Mouse (Mus musculus): ENCODE results near the gene Hist1h4c. TPM values are rescaled to one million over a fixed set of nuclear protein-coding genes. Genes with fewer than 3 reads are reported as not detected.
"Not testable (repeated sequence)": the region's sequence is repeated elsewhere in the genome, so short reads cannot be mapped to it uniquely, and the experiment has no call there.

Gene Hist1h4c
- polyA plus RNA-seq, 1 experiment from 2014 or later, result 9.6 TPM

- Histone ChIP-seq H3K27me3 (ENCODE audit: control insufficient read depth, insufficient read depth, low read length) (no peaks in the 10 kb centered on the region), H3K9me3 (ENCODE audit: control insufficient read depth, low read depth, low read length) (no peaks in the 10 kb centered on the region), H3K27ac (ENCODE audit: low read length) (no peak overlapping the region), H3K4me1 (ENCODE audit: control insufficient read depth, insufficient read depth, low read length) (peaks cover 3% of the 10 kb centered on the region; the same call in 1 of the 2 replicates), H3K9ac (replicated peaks; ENCODE audit: low read depth, low read length) (no peak overlapping the region), H3K4me2 (replicated peaks; ENCODE audit: low read depth, low read length) (no peak overlapping the region), H3K36me3 (ENCODE audit: control insufficient read depth, insufficient read depth, low read length) (no peaks in the 10 kb centered on the region), H3K4me3 (ENCODE audit: low read depth, low read length) (no peak overlapping the region)
- 94% methylated on average over 7 of the region's 7 CpGs for WGBS
- no peak for ATAC-seq (ENCODE audit: insufficient number of reproducible peaks, insufficient read depth, low FRiP score, low read depth)
Observed at GRCm38 (mm10) chr13:23705751-23706356, 7.6 kb upstream of the Hist1h4c start.

- not testable (repeated sequence) for ATAC-seq (ENCODE audit: insufficient number of reproducible peaks, insufficient read depth, low FRiP score, low read depth); H3K9ac ChIP-seq (replicated peaks; ENCODE audit: low read depth, low read length); H3K27me3 ChIP-seq (ENCODE audit: control insufficient read depth, insufficient read depth, low read length); H3K4me2 ChIP-seq (replicated peaks; ENCODE audit: low read depth, low read length); H3K4me1 ChIP-seq (ENCODE audit: control insufficient read depth, insufficient read depth, low read length); H3K9me3 ChIP-seq (ENCODE audit: control insufficient read depth, low read depth, low read length); H3K4me3 ChIP-seq (ENCODE audit: low read depth, low read length); H3K36me3 ChIP-seq (ENCODE audit: control insufficient read depth, insufficient read depth, low read length); H3K27ac ChIP-seq (ENCODE audit: low read length)
- WGBS, result 72% methylated on average over 2 of the region's 2 CpGs
Observed at GRCm38 (mm10) chr13:23702801-23703200, 4.5 kb upstream of the Hist1h4c start.

- Histone ChIP-seq H3K9ac (replicated peaks; ENCODE audit: low read depth, low read length) (no peak overlapping the region), H3K4me2 (replicated peaks; ENCODE audit: low read depth, low read length) (no peak overlapping the region), H3K4me1 (ENCODE audit: control insufficient read depth, insufficient read depth, low read length) (peaks cover 9% of the 10 kb centered on the region; the same call in 1 of the 2 replicates), H3K9me3 (ENCODE audit: control insufficient read depth, low read depth, low read length) (no peaks in the 10 kb centered on the region), H3K4me3 (ENCODE audit: low read depth, low read length) (no peak overlapping the region), H3K27ac (ENCODE audit: low read length) (no peak overlapping the region), H3K36me3 (ENCODE audit: control insufficient read depth, insufficient read depth, low read length) (no peaks in the 10 kb centered on the region), H3K27me3 (ENCODE audit: control insufficient read depth, insufficient read depth, low read length) (no peaks in the 10 kb centered on the region)
- WGBS, result 80% methylated on average over 4 of the region's 4 CpGs
- no peak for ATAC-seq (ENCODE audit: insufficient number of reproducible peaks, insufficient read depth, low FRiP score, low read depth)
Observed at GRCm38 (mm10) chr13:23702220-23702619, 4.0 kb upstream of the Hist1h4c start.

GRCm38 (mm10) chr13:23700786-23701520 is 2.7 kb upstream of the Hist1h4c start:
- Histone ChIP-seq H3K4me2 (replicated peaks; ENCODE audit: low read depth, low read length) (no peak overlapping the region), H3K9me3 (ENCODE audit: control insufficient read depth, low read depth, low read length) (no peaks in the 10 kb centered on the region), H3K4me3 (ENCODE audit: low read depth, low read length) (no peak overlapping the region), H3K9ac (replicated peaks; ENCODE audit: low read depth, low read length) (no peak overlapping the region), H3K27ac (ENCODE audit: low read length) (no peak overlapping the region), H3K27me3 (ENCODE audit: control insufficient read depth, insufficient read depth, low read length) (no peaks in the 10 kb centered on the region), H3K4me1 (ENCODE audit: control insufficient read depth, insufficient read depth, low read length) (peaks cover 9% of the 10 kb centered on the region; the same call in 1 of the 2 replicates), H3K36me3 (ENCODE audit: control insufficient read depth, insufficient read depth, low read length) (no peaks in the 10 kb centered on the region)
- WGBS, result 27% methylated on average over 8 of the region's 8 CpGs
- peak; percentile 39; the same call in 1 of the 2 replicates for ATAC-seq (ENCODE audit: insufficient number of reproducible peaks, insufficient read depth, low FRiP score, low read depth)

GRCm38 (mm10) chr13:23699767-23700166 is 1.5 kb upstream of the Hist1h4c start:
- Histone ChIP-seq H3K4me1 (ENCODE audit: control insufficient read depth, insufficient read depth, low read length) (peaks cover 9% of the 10 kb centered on the region; the same call in 1 of the 2 replicates), H3K36me3 (ENCODE audit: control insufficient read depth, insufficient read depth, low read length) (no peaks in the 10 kb centered on the region), H3K27ac (ENCODE audit: low read length) (no peak overlapping the region), H3K27me3 (ENCODE audit: control insufficient read depth, insufficient read depth, low read length) (no peaks in the 10 kb centered on the region), H3K4me2 (replicated peaks; ENCODE audit: low read depth, low read length) (no peak overlapping the region), H3K9ac (replicated peaks; ENCODE audit: low read depth, low read length) (no peak overlapping the region), H3K4me3 (ENCODE audit: low read depth, low read length) (no peak overlapping the region), H3K9me3 (ENCODE audit: control insufficient read depth, low read depth, low read length) (no peaks in the 10 kb centered on the region)
- WGBS, result 65% methylated on average over 3 of the region's 3 CpGs
- ATAC-seq (ENCODE audit: insufficient number of reproducible peaks, insufficient read depth, low FRiP score, low read depth), result no peak

GRCm38 (mm10) chr13:23698996-23699395 is 742 bp upstream of the Hist1h4c start:
- Histone ChIP-seq H3K9ac (replicated peaks; ENCODE audit: low read depth, low read length) (no peak overlapping the region), H3K27ac (ENCODE audit: low read length) (peak overlapping the region; percentile 76), H3K4me3 (ENCODE audit: low read depth, low read length) (no peak overlapping the region)

GRCm38 (mm10) chr13:23697491-23698299 is 559 bp downstream of the Hist1h4c start:
- Histone ChIP-seq H3K9me3 (ENCODE audit: control insufficient read depth, low read depth, low read length) (no peaks in the 10 kb centered on the region), H3K9ac (replicated peaks; ENCODE audit: low read depth, low read length) (peak overlapping the region; percentile 26), H3K36me3 (ENCODE audit: control insufficient read depth, insufficient read depth, low read length) (no peaks in the 10 kb centered on the region), H3K4me3 (ENCODE audit: low read depth, low read length) (peak overlapping the region; percentile 40), H3K4me2 (replicated peaks; ENCODE audit: low read depth, low read length) (peak overlapping the region; percentile 56), H3K27me3 (ENCODE audit: control insufficient read depth, insufficient read depth, low read length) (no peaks in the 10 kb centered on the region), H3K4me1 (ENCODE audit: control insufficient read depth, insufficient read depth, low read length) (peaks cover 9% of the 10 kb centered on the region; the same call in 1 of the 2 replicates), H3K27ac (ENCODE audit: low read length) (peak overlapping the region; percentile 91)
- under 1% methylated on average over 21 of the region's 32 CpGs for WGBS
- no peak; the same call in none of the 2 replicates for ATAC-seq (ENCODE audit: insufficient number of reproducible peaks, insufficient read depth, low FRiP score, low read depth)

More at GRCm38 (mm10) chr13:23698996-23699395, 742 bp upstream of the Hist1h4c start:
- H3K4me1 ChIP-seq (ENCODE audit: control insufficient read depth, insufficient read depth, low read length), result peaks cover 9% of the 10 kb centered on the region; the same call in 1 of the 2 replicates
- H3K27me3 ChIP-seq (ENCODE audit: control insufficient read depth, insufficient read depth, low read length), result no peaks in the 10 kb centered on the region
- no peaks in the 10 kb centered on the region for H3K9me3 ChIP-seq (ENCODE audit: control insufficient read depth, low read depth, low read length)
- H3K4me2 ChIP-seq (replicated peaks; ENCODE audit: low read depth, low read length), result peak overlapping the region; percentile 29; the same call in 1 of the 2 replicates
- ATAC-seq (ENCODE audit: insufficient number of reproducible peaks, insufficient read depth, low FRiP score, low read depth), result no peak
- no peaks in the 10 kb centered on the region for H3K36me3 ChIP-seq (ENCODE audit: control insufficient read depth, insufficient read depth, low read length)
- WGBS, result 59% methylated on average over 6 of the region's 6 CpGs

GRCm38 (mm10) chr13:23696061-23696474 is 2.2 kb downstream of the Hist1h4c start:
- WGBS, result 69% methylated on average over 15 of the region's 15 CpGs
- Histone ChIP-seq H3K27me3 (ENCODE audit: control insufficient read depth, insufficient read depth, low read length) (no peaks in the 10 kb centered on the region), H3K9me3 (ENCODE audit: control insufficient read depth, low read depth, low read length) (no peaks in the 10 kb centered on the region), H3K9ac (replicated peaks; ENCODE audit: low read depth, low read length) (no peak overlapping the region), H3K4me2 (replicated peaks; ENCODE audit: low read depth, low read length) (no peak overlapping the region), H3K4me3 (ENCODE audit: low read depth, low read length) (no peak overlapping the region), H3K4me1 (ENCODE audit: control insufficient read depth, insufficient read depth, low read length) (peaks cover 8% of the 10 kb centered on the region; the same call in 1 of the 2 replicates), H3K27ac (ENCODE audit: low read length) (0 out of 2 replicates have a peak overlapping the region, but pooled peaks have one; percentile 10), H3K36me3 (ENCODE audit: control insufficient read depth, insufficient read depth, low read length) (no peaks in the 10 kb centered on the region)
- ATAC-seq (ENCODE audit: insufficient number of reproducible peaks, insufficient read depth, low FRiP score, low read depth), result no peak

Measured in stomach, embryonic 14.5 days (tissue).